Mouse (Mus musculus) splenic B cell, adult 2 months (primary cell): ENCODE data around the gene Wars.
"Not testable (repeated sequence)": the region's sequence is repeated elsewhere in the genome, so short reads cannot be mapped to it uniquely, and the experiment has no call there.

Experiments
- DNase-seq: peaks from one replicate; pipeline ENCODE4 v3.0.0-alpha.2; 2011; ENCODE audit warnings: low read depth, low spot score
- H3K27me3 ChIP-seq: 2 replicates; pipeline ENCODE4 v1.6.1; 2012; ENCODE audit warnings: mild to moderate bottlenecking, low read length, moderate library complexity, mixed read lengths; ENCODE audit not compliant: control insufficient read depth, poor library complexity, insufficient read depth, severe bottlenecking
- H3K36me3 ChIP-seq: 2 replicates; pipeline ENCODE4 v1.6.1; 2012; ENCODE audit warnings: mild to moderate bottlenecking, low read length, moderate library complexity, mixed read lengths; ENCODE audit not compliant: control insufficient read depth, poor library complexity, insufficient read depth, severe bottlenecking

Gene Wars

DNA sequence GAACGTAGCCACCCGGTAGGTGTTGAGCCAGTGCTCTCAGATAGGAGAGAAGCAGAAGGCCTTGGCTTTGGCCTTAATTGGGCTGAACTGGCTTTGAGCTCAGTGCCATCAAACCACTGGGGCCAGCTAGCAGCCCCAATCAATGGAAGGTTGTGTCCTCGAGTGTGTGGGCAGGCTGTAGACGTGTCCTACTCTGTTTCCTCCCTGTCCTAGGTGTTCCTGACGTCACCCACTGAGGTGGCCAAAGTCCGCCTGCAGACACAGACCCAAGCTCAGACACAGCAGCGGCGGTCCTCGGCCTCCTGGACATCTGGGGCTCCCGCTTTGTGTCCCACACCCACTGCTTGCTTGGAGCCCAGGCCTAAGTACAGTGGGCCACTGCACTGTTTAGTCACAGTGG is 38.9 kb downstream of the Wars start:
- no peaks in the 10 kb centered on the region for H3K27me3 ChIP-seq
- peaks cover 1% of the 10 kb centered on the region; the same call in 1 of the 2 replicates for H3K36me3 ChIP-seq
- DNase-seq, result no peak

DNA sequence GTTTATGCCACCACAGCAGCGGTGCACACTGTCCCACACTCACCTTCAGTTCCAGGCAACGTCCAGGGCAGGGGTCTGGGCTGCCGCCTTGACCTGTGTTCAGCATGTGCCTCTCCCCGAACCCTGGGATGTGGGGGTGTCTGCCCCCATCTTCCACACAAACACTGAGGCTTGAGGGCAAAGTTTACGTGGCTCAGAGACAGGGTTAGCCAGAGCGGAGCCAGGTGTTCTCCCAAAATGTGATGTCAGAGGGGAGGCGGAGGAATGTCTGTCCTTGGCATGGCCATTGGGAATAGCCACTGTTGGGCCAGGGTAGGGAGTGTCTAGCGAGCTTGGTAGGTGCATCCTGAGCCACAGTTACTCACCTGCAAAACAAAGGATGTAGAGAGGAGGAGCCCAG is 41.2 kb downstream of the Wars start:
- H3K27me3 ChIP-seq, result no peaks in the 10 kb centered on the region
- H3K36me3 ChIP-seq, result no peaks in the 10 kb centered on the region
- no peak for DNase-seq

DNA sequence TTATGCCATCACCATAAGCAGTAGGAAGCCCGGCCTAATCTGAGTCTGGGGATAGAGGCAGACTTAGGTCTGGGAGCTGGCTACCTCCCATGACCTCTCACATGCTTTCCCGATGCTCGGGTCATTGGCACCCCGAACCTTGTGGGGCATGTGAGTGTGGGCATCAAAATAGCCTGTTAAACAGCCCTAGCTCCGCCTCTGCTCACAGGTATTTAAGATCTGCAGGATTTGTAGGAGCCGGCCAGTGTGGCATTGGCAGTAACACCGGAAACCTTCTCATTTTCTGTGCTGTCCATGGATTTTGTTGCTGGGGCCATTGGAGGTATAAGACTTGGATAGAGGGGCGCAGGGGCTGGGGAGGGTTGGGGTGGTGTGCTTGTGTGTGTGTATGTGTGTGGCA is 43.1 kb downstream of the Wars start:
- H3K27me3 ChIP-seq, result no peaks in the 10 kb centered on the region
- no peaks in the 10 kb centered on the region for H3K36me3 ChIP-seq
- DNase-seq, result no peak

DNA sequence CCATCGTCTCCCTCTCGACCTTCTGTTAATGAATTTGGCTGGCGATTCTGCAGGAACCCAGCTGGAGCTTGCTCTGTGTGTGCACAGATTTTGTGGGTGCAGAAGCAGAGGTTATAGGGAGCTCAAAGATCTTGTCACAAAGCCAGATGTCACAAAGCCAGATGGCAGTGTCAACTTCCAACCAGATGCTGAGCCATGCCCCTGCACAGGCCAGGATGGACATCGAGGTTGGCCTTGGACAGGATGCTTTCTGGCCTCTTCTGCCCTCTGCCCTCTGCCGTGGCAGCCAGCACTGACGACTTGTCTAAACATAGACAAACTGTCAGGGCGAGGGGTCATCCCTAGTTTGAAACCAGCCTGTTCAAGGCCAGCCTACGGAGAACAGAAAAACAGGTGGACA is 43.8 kb downstream of the Wars start:
- Histone ChIP-seq H3K36me3 (no peaks in the 10 kb centered on the region), H3K27me3 (no peaks in the 10 kb centered on the region)
- no peak for DNase-seq

DNA sequence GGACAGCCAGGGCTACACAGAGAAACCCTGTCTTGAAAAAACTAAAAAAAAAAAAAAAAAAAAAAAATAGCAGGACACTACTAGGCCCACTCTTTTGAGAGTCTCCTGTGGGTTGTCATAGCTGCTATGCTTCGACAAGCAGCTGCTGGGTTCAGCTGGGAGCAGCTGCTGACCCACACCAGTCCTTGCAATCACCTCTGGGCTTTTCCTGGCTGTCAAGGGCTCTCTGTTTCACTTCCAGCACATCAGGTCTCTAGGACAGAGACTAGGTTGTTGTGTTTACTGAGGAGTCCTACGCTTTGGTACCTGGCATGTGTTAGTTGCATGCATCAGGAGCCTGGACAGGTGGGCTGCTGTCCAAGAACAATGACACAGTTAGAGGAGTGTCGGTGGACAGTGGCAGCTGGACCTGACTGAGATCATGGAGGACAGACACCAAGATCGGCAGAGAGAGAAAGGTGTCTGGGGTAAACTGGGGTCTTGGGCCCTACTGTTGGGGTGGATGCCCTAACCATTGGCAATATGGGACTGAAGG is 44.4 kb downstream of the Wars start:
- Histone ChIP-seq H3K36me3 (no peaks in the 10 kb centered on the region), H3K27me3 (no peaks in the 10 kb centered on the region)
- DNase-seq, result no peak

DNA sequence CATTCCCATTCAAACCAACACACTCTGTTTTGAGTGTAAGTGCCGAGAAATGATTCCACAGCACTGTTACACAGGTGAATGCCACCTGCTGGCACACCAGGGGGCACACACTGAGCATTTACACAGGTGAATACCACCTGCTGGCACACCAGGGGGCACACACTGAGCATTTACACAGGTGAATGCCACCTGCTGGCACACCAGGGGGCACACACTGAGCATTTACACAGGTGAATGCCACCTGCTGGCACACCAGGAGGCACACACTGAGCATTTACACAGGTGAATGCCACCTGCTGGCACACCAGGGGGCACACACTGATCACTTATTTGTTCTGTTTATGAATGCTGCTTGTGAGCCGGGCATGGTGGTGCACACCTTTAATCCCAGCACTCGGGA is 45.9 kb downstream of the Wars start:
- H3K27me3 ChIP-seq, DNase-seq, H3K36me3 ChIP-seq: not testable (repeated sequence)

DNA sequence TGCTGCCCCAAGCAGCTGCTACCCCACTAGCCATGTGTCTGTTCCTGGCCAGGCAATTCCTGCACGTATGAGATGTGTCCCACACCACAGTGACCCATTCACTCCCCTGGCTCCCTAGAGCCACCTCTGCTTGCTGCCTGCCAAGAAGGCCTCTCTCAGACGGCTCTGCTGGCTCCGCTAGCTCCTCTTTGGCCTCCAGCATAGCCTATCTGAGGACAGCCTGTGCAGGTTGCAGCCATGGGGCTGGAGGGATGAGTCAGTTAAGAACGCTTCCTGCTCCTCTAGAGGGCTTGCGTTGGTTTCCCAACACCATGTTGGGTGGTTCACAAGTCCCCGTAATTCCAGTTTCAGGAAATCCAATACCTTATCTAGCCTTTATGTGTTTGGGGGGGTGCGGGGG is 51.3 kb downstream of the Wars start:
- no peak for DNase-seq
- no peaks in the 10 kb centered on the region for H3K36me3 ChIP-seq
- H3K27me3 ChIP-seq, result no peaks in the 10 kb centered on the region

DNA sequence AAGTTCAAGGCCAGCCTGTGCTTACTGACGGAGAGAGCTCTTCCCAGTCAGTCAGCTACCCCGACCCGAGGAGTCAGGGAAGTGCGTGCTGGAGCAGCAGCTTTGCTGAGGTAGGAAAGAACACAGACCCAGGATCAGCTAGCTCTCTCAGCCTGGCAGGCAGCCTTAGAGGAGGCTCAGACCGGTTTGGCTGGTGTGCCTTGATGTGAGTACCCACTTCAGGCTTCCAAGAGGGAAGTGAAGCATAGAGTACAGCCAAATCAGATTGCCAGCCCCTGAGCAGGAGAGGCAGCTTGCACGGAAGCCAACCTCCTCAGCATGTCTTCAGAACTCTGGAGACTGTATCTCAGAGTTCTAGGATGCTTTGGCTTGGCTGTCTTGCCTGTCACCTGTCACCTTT is 52.8 kb downstream of the Wars start:
- no peaks in the 10 kb centered on the region for H3K36me3 ChIP-seq
- no peak for DNase-seq

DNA sequence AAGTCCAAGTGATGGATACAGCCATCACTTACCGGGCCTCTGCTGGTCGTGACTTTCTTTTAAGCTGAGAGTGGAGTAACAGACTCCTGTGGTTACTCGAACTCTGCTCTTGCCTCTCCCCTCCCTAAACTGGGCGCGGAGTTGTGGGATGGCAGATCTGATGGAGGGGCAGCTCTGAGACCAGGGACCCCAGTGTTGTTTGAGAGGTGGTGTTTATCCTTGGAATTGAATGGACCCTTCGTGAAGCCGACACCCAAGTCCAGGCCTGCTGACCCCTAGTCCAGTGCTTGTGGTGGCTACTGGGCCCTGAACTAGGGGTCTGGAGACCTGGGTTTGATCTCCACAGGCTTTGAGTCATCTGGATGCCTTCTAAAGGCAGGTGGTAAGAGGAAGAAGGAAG is 57.3 kb downstream of the Wars start:
- H3K27me3 ChIP-seq, result no peaks in the 10 kb centered on the region
- no peaks in the 10 kb centered on the region for H3K36me3 ChIP-seq
- no peak for DNase-seq

More for the DNA sequence above, 52.8 kb downstream of the Wars start:
- no peaks in the 10 kb centered on the region for H3K27me3 ChIP-seq

DNA sequence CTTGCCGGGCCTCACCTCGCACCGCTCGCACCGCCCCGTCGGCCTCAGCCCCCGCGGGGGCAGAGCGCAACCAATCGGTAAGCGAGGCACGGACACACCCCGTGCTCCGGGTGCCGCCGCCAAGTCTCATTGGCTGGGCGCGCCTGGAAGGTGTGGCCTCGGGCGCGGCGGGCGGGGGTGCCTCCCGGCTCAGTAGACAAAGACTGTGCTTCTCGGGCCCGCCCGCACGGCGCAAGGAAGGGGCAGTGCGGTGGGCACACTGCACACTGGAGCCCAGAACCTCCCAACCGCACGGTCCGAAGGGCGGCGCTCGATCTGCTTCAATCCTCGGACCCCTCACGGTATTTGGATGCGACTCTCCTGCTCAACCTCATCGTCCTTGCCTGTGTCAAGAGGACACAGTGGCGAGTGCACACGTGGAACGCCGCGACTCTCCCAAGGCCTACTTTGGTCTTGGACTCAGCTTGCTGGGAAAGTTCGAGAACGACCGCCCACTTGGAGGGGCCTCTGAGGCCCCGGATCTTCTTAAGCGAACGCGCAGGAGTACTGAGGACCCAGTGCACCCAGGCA is 58.0 kb downstream of the Wars start, which contains the start of the genes Slc25a29 and Slc25a47:
Gene Slc25a29, minus strand, starts transcription at position 44 of the 570 bp plus-strand sequence.
Gene Slc25a47, plus strand, starts transcription at position 207 of the 570 bp plus-strand sequence.
- H3K27me3 ChIP-seq, result no peaks in the 10 kb centered on the region
- DNase-seq, result peak; percentile 94
- H3K36me3 ChIP-seq, result no peaks in the 10 kb centered on the region

DNA sequence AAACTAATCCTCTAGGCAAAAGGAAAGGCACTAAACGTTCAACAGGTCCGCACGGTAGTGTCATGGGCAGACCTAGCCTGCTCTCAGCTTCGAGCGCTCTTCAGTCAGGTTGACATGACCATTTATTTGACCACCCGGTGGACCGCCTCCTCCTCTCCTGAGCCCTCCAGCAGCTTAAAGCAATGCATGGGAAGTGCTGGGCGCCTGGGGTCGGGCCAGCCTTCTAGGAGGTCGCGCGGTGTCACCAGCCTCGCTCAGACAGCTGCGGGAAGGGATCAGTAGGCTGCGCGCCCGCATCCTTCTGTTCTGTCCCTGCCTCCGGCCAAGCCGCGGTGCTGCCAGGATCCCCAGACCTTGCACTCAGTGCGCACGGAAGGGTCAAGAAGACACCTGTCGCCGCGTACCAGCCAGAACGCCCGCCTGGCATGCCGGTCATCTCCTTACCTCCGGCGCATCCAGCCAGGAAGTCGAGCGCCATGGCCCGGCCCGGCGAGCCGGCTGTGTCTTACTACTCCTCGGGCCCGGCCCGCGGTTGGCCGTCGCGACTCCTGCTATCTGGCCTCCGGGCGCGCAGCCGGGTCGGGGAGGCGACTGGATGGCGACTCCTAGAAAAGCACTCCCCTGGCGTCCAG is 58.6 kb downstream of the Wars start:
- H3K27me3 ChIP-seq, result no peaks in the 10 kb centered on the region
- H3K36me3 ChIP-seq, result no peaks in the 10 kb centered on the region
- DNase-seq, result no peak

DNA sequence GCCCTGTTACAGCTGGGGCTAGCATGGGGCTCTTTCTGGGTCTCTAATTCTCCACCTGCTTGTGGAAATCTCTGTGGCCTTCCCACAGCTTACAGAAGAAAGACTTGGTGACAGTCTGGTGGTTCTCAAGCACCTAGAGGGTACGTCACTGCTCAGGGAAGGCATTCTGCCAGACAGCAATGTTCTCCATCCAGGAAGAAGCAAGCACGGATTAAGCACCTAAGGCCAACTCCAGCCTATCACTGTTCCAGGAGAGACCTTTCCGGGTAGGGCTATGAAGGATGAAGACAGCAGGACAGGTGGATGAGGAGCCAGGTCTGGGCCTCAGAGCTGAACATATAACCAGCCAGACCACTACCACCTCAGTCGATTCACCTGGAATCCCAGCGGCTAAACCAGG is 59.2 kb downstream of the Wars start:
- Histone ChIP-seq H3K27me3 (no peaks in the 10 kb centered on the region), H3K36me3 (no peaks in the 10 kb centered on the region)
- DNase-seq, result no peak

DNA sequence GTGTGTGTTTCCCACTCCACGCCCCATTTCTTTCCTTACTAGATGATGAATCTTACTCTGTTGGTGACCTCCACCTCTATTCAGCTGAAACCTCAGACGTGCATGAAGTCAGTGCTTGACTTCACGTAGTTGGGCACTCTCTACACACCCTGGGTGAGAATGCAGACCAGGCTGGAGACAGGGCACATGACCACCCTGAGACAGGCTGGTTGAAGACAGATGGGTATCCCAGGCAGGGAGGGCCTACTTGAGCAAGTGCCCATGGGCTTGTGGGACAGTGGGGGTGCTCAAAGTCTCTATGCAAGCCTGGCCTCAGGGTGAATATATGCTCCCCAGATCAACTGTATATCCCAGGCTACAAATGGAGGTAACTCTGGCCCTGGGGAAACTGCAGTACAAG is 59.6 kb downstream of the Wars start:
- H3K36me3 ChIP-seq, result no peaks in the 10 kb centered on the region
- DNase-seq, result no peak
- no peaks in the 10 kb centered on the region for H3K27me3 ChIP-seq

DNA sequence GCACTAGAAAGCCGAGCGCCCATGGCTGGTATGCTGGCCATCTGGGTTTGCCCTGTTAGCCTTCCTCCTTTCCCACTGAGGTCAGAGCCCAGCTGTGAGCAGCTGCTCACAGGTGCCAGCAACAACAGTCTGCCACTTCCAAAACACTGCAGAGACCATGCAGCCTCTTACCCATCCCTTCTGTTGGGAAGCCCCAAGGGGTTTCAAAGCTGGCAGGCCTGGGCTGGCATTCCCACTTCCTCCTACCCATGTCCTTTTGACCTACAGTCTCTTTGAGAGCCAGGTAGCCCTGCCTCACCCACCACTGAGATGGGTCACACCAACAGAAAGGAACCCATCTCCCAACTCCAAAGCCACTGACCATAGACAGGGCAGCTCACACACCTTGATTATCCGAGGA is 60.6 kb downstream of the Wars start:
- Histone ChIP-seq H3K36me3 (no peaks in the 10 kb centered on the region), H3K27me3 (no peaks in the 10 kb centered on the region)
- DNase-seq, result no peak

DNA sequence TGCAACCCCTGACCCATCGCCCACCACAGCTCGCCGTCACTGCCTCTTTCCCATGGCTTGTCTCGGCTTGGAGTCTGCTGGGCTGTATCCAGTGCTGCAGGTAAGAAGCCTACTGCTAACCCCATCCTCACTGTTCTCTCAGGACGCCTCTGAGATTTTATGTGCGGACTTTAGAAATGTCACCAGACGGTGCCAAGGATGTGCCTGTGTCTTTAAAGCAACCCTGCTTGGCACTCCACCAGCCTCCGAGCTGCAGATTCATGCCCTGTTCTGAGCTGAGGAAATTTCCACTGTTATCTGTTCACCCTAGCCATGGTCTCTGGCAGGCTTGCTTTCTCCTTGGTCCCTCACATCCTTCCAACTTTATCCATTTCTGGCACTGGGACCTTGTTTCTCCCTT is 61.1 kb downstream of the Wars start:
- no peaks in the 10 kb centered on the region for H3K36me3 ChIP-seq
- DNase-seq, result no peak
- H3K27me3 ChIP-seq, result no peaks in the 10 kb centered on the region
